Mouse (Mus musculus) intestine, embryonic 14.5 days (tissue): ENCODE results near the gene Ehd1. TPM values are rescaled to one million over a fixed set of nuclear protein-coding genes. Genes with fewer than 3 reads are reported as not detected.

ENCODE experiments used
- ATAC-seq: fragments of 200-750 bp; cut with Nextera tagmentation; replicated peaks from 2 replicates; pipeline ENCODE4 v1.8.0; 2017; ENCODE audit warnings: low read depth, moderate number of reproducible peaks, moderate TSS enrichment, moderate library complexity; ENCODE audit not compliant: low FRiP score, low TSS enrichment
- DNase-seq: peaks from one replicate; pipeline ENCODE4 v3.0.0-alpha.2; 2018; ENCODE audit warnings: low spot score
- H3K27ac ChIP-seq: fragments of 300-500 bp; sonication (generic); 2 replicates; pipeline ENCODE4 v1.5.1; 2014; ENCODE audit warnings: low read depth, mild to moderate bottlenecking, control low read depth
- H3K27me3 ChIP-seq: fragments of 300-500 bp; sonication (generic); replicated peaks from 2 replicates; pipeline ENCODE4 v1.6.1; 2014; ENCODE audit warnings: low read length, control low read depth; ENCODE audit not compliant: control insufficient read depth, insufficient read depth
- H3K36me3 ChIP-seq: fragments of 300-500 bp; sonication (generic); 2 replicates; pipeline ENCODE4 v1.6.1; 2014; ENCODE audit warnings: low read length, control low read depth; ENCODE audit not compliant: control insufficient read depth, insufficient read depth
- H3K4me1 ChIP-seq: fragments of 300-500 bp; sonication (generic); replicated peaks from 2 replicates; pipeline ENCODE4 v1.6.1; 2014; ENCODE audit warnings: low read length, control low read depth, mixed read lengths; ENCODE audit not compliant: control insufficient read depth, insufficient read depth
- H3K4me2 ChIP-seq: fragments of 300-500 bp; sonication (generic); 2 replicates; pipeline ENCODE4 v1.6.1; 2014; ENCODE audit warnings: low read length
- H3K4me3 ChIP-seq: fragments of 300-500 bp; sonication (generic); 2 replicates; pipeline ENCODE4 v1.5.1; 2014; ENCODE audit warnings: low read depth, low read length, control low read depth, mixed read lengths
- H3K9ac ChIP-seq: fragments of 300-500 bp; sonication (generic); 2 replicates; pipeline ENCODE4 v1.6.1; 2014; ENCODE audit warnings: mild to moderate bottlenecking, low read length
- H3K9me3 ChIP-seq: fragments of 300-500 bp; sonication (generic); 2 replicates; pipeline ENCODE4 v1.6.1; 2016; ENCODE audit warnings: low read length, control low read depth; ENCODE audit not compliant: control insufficient read depth
- WGBS: fragments of 180-500 bp; shearing (Covaris S2); extraction: QIAGEN DNeasy Blood & Tissue Kit; methylation state at CpG from one replicate; pipeline ENCODE4 v1.1.7; 2014; 5-methylcytosine and 5-hydroxymethylcytosine counted together
- polyA plus RNA-seq: library from polyadenylated mRNA; unstranded; fragments of >200 nt; fragmentation: Nextera tagmentation; extraction: Ambion mirVana; gene quantifications from 2 replicates; pipeline ENCODE4 v1.2.1, GENCODE M21; 2014

Gene Ehd1
- polyA plus RNA-seq, 1 experiment from 2014 or later, result 46.9 TPM

GRCm38 (mm10) chr19:6343066-6343925, 66.8 kb downstream of the Ehd1 start:
- peaks cover 46% of the 10 kb centered on the region for H3K36me3 ChIP-seq

GRCm38 (mm10) chr19:6343996-6344395, 67.5 kb downstream of the Ehd1 start:
- H3K9me3 ChIP-seq, result no peaks in the 10 kb centered on the region
- DNase-seq (no peak), ATAC-seq (no peak)
- no peaks in the 10 kb centered on the region for H3K27me3 ChIP-seq
- WGBS, result 93% methylated on average over 5 of the region's 5 CpGs
- H3K4me1 ChIP-seq, result peaks cover 6% of the 10 kb centered on the region; the same call in 1 of the 2 replicates
- no peak overlapping the region for H3K9ac ChIP-seq
- H3K4me3 ChIP-seq, result no peak overlapping the region
- no peak overlapping the region for H3K27ac ChIP-seq
- peaks cover 42% of the 10 kb centered on the region for H3K36me3 ChIP-seq
- H3K4me2 ChIP-seq, result no peak overlapping the region

More at GRCm38 (mm10) chr19:6343066-6343925, 66.8 kb downstream of the Ehd1 start:
- Histone ChIP-seq H3K9ac (no peak overlapping the region), H3K4me2 (no peak overlapping the region), H3K27ac (no peak overlapping the region), H3K9me3 (no peaks in the 10 kb centered on the region), H3K4me3 (no peak overlapping the region), H3K4me1 (peaks cover 6% of the 10 kb centered on the region; the same call in 1 of the 2 replicates), H3K27me3 (no peaks in the 10 kb centered on the region)
- DNase-seq (no peak), ATAC-seq (no peak)
- WGBS, result 86% methylated on average over 19 of the region's 19 CpGs

- WGBS, result 95% methylated on average over 5 of the region's 5 CpGs
- ATAC-seq (no peak), DNase-seq (no peak)
- H3K9me3 ChIP-seq, result no peaks in the 10 kb centered on the region
- no peaks in the 10 kb centered on the region for H3K27me3 ChIP-seq
- no peak overlapping the region for H3K4me2 ChIP-seq
- no peak overlapping the region for H3K9ac ChIP-seq
- H3K4me1 ChIP-seq, result no peaks in the 10 kb centered on the region
- H3K4me3 ChIP-seq, result no peak overlapping the region
- H3K27ac ChIP-seq, result no peak overlapping the region
- peaks cover 29% of the 10 kb centered on the region for H3K36me3 ChIP-seq
Measured at GRCm38 (mm10) chr19:6346023-6346422, 69.5 kb downstream of the Ehd1 start.

- no peak overlapping the region for H3K4me2 ChIP-seq
- no peak overlapping the region for H3K9ac ChIP-seq
- 86% methylated on average over 10 of the region's 10 CpGs for WGBS
- ATAC-seq (no peak), DNase-seq (no peak)
- no peaks in the 10 kb centered on the region for H3K4me1 ChIP-seq
- peaks cover 29% of the 10 kb centered on the region for H3K36me3 ChIP-seq
- no peak overlapping the region for H3K27ac ChIP-seq
- H3K4me3 ChIP-seq, result no peak overlapping the region
- no peaks in the 10 kb centered on the region for H3K9me3 ChIP-seq
- H3K27me3 ChIP-seq, result no peaks in the 10 kb centered on the region
Measured at GRCm38 (mm10) chr19:6346661-6347060, 70.1 kb downstream of the Ehd1 start.

- Histone ChIP-seq H3K4me1 (no peaks in the 10 kb centered on the region), H3K27ac (no peak overlapping the region), H3K27me3 (no peaks in the 10 kb centered on the region), H3K4me2 (no peak overlapping the region), H3K9ac (no peak overlapping the region), H3K9me3 (no peaks in the 10 kb centered on the region), H3K4me3 (no peak overlapping the region), H3K36me3 (peaks cover 29% of the 10 kb centered on the region)
- ATAC-seq, result no peak
- 94% methylated on average over 4 of the region's 4 CpGs for WGBS
- DNase-seq, result no peak
Measured at GRCm38 (mm10) chr19:6347615-6348014, 71.1 kb downstream of the Ehd1 start.

GRCm38 (mm10) chr19:6348717-6349116, 72.2 kb downstream of the Ehd1 start:
- ATAC-seq, result no peak
- Histone ChIP-seq H3K9me3 (no peaks in the 10 kb centered on the region), H3K27me3 (no peaks in the 10 kb centered on the region), H3K27ac (peak overlapping the region; percentile 1; the same call in 1 of the 2 replicates), H3K4me3 (no peak overlapping the region), H3K9ac (no peak overlapping the region), H3K4me2 (no peak overlapping the region), H3K4me1 (no peaks in the 10 kb centered on the region), H3K36me3 (peaks cover 28% of the 10 kb centered on the region)
- no peak for DNase-seq
- WGBS, result 67% methylated on average over 9 of the region's 9 CpGs

- H3K27me3 ChIP-seq, result no peaks in the 10 kb centered on the region
- no peaks in the 10 kb centered on the region for H3K9me3 ChIP-seq
- ATAC-seq (no peak), DNase-seq (no peak)
- H3K9ac ChIP-seq, result no peak overlapping the region
- WGBS, result 32% methylated on average over 14 of the region's 14 CpGs
- H3K27ac ChIP-seq, result peak overlapping the region; percentile 1; the same call in 1 of the 2 replicates
- H3K4me3 ChIP-seq, result no peak overlapping the region
- no peaks in the 10 kb centered on the region for H3K4me1 ChIP-seq
- no peak overlapping the region for H3K4me2 ChIP-seq
- peaks cover 24% of the 10 kb centered on the region for H3K36me3 ChIP-seq
Measured at GRCm38 (mm10) chr19:6349215-6349983, 72.9 kb downstream of the Ehd1 start.
